Mouse (Mus musculus) ES-E14 (cell line): Measurements from ENCODE around the gene Slc41a2.

Experiments
- CHD2 ChIP-seq: IDR thresholded peaks from 2 replicates; pipeline ENCODE4 v1.6.1; 2014; ENCODE audit warnings: mild to moderate bottlenecking, low read depth, low read length, inconsistent platforms
- MAFK ChIP-seq: IDR thresholded peaks from 2 replicates; pipeline ENCODE4 v1.6.1; 2014; ENCODE audit warnings: mild to moderate bottlenecking, low read depth, low read length, inconsistent platforms; ENCODE audit not compliant: insufficient read depth
- ZNF384 ChIP-seq: IDR thresholded peaks from 2 replicates; pipeline ENCODE4 v1.6.1; 2012; ENCODE audit warnings: low read depth, low read length, inconsistent platforms

GRCm38 (mm10) chr10:83384456-83385215 lies 47.0 kb upstream of the Slc41a2 start:
- TF ChIP-seq MAFK, result no peak
- TF ChIP-seq CHD2, result no peak
- no peak for TF ChIP-seq ZNF384
